Mouse (Mus musculus): ENCODE data around the gene Hpn. TPM values are rescaled to one million over a fixed set of nuclear protein-coding genes. Genes with fewer than 3 reads are reported as not detected.

The Hpn gene
- polyA plus RNA-seq, 1 experiment from 2014 or later: 17.4 TPM

- peaks cover 34% of the 10 kb centered on the region for H3K36me3 ChIP-seq (ENCODE audit: control insufficient read depth, insufficient read depth, low read length)
- peaks cover 9% of the 10 kb centered on the region for H3K4me1 ChIP-seq (replicated peaks; ENCODE audit: control insufficient read depth, insufficient read depth, low read length)
- H3K4me3 ChIP-seq (ENCODE audit: low read length): no peak overlapping the region
- no peak for ATAC-seq (ENCODE audit: low read depth)
- no peak overlapping the region for H3K27ac ChIP-seq (ENCODE audit: low read length)
- 61% methylated on average over 9 of the region's 9 CpGs for WGBS
- no peak overlapping the region for H3K9ac ChIP-seq (ENCODE audit: low read length)
- H3K4me2 ChIP-seq (ENCODE audit: low read depth, low read length): no peak overlapping the region
- no peaks in the 10 kb centered on the region for H3K9me3 ChIP-seq (ENCODE audit: control insufficient read depth, low read length)
- H3K27me3 ChIP-seq (ENCODE audit: control insufficient read depth, insufficient read depth, low read depth, low read length): peaks cover 24% of the 10 kb centered on the region
Measured at GRCm38 (mm10) chr7:31128157-31128705, 13.1 kb upstream of the Hpn start.

- peak within 1 kb of the TSS; percentile 58 for H3K4me3 ChIP-seq (ENCODE audit: low read length)
- peaks cover 9% of the 10 kb centered on the region for H3K4me1 ChIP-seq (replicated peaks; ENCODE audit: control insufficient read depth, insufficient read depth, low read length)
- peaks cover 24% of the 10 kb centered on the region for H3K27me3 ChIP-seq (ENCODE audit: control insufficient read depth, insufficient read depth, low read depth, low read length)
- H3K4me2 ChIP-seq (ENCODE audit: low read depth, low read length): peak within 1 kb of the TSS; percentile 98
- peaks cover 23% of the 10 kb centered on the region for H3K36me3 ChIP-seq (ENCODE audit: control insufficient read depth, insufficient read depth, low read length)
- peak; percentile 71 for ATAC-seq (ENCODE audit: low read depth)
- 2% methylated on average over 38 of the region's 60 CpGs for WGBS
- no peaks in the 10 kb centered on the region for H3K9me3 ChIP-seq (ENCODE audit: control insufficient read depth, low read length)
- H3K9ac ChIP-seq (ENCODE audit: low read length): peak within 1 kb of the TSS; percentile 62
- no peak within 1 kb of the TSS for H3K27ac ChIP-seq (ENCODE audit: low read length)
Measured at GRCm38 (mm10) chr7:31126851-31127724, 12.0 kb upstream of the Hpn start, which contains the start of gene Scn1b. TSS of gene Scn1b (minus strand) at chr7:31127003.

- Histone ChIP-seq H3K27ac (ENCODE audit: low read length) (no peak overlapping the region), H3K4me1 (replicated peaks; ENCODE audit: control insufficient read depth, insufficient read depth, low read length) (peaks cover 9% of the 10 kb centered on the region), H3K9ac (ENCODE audit: low read length) (peak overlapping the region; percentile 62), H3K36me3 (ENCODE audit: control insufficient read depth, insufficient read depth, low read length) (peaks cover 15% of the 10 kb centered on the region), H3K4me3 (ENCODE audit: low read length) (peak overlapping the region; percentile 58), H3K9me3 (ENCODE audit: control insufficient read depth, low read length) (no peaks in the 10 kb centered on the region), H3K27me3 (ENCODE audit: control insufficient read depth, insufficient read depth, low read depth, low read length) (peaks cover 24% of the 10 kb centered on the region), H3K4me2 (ENCODE audit: low read depth, low read length) (peak overlapping the region; percentile 98)
- WGBS: 2% methylated on average over 51 of the region's 53 CpGs
- peak; percentile 16; the same call in 1 of the 2 replicates for ATAC-seq (ENCODE audit: low read depth)
Measured at GRCm38 (mm10) chr7:31126211-31126751, 11.2 kb upstream of the Hpn start.

- H3K27me3 ChIP-seq (ENCODE audit: control insufficient read depth, insufficient read depth, low read depth, low read length): peaks cover 24% of the 10 kb centered on the region
- H3K9ac ChIP-seq (ENCODE audit: low read length): no peak overlapping the region
- no peak overlapping the region for H3K4me2 ChIP-seq (ENCODE audit: low read depth, low read length)
- ATAC-seq (ENCODE audit: low read depth): no peak
- H3K4me1 ChIP-seq (replicated peaks; ENCODE audit: control insufficient read depth, insufficient read depth, low read length): peaks cover 9% of the 10 kb centered on the region
- H3K27ac ChIP-seq (ENCODE audit: low read length): no peak overlapping the region
- WGBS: 77% methylated on average over 13 of the region's 13 CpGs
- peaks cover 8% of the 10 kb centered on the region for H3K36me3 ChIP-seq (ENCODE audit: control insufficient read depth, insufficient read depth, low read length)
- no peak overlapping the region for H3K4me3 ChIP-seq (ENCODE audit: low read length)
- H3K9me3 ChIP-seq (ENCODE audit: control insufficient read depth, low read length): no peaks in the 10 kb centered on the region
Measured at GRCm38 (mm10) chr7:31125116-31125515, 10.0 kb upstream of the Hpn start.

GRCm38 (mm10) chr7:31124381-31124780 lies 9.3 kb upstream of the Hpn start:
- Histone ChIP-seq H3K4me1 (replicated peaks; ENCODE audit: control insufficient read depth, insufficient read depth, low read length) (peaks cover 9% of the 10 kb centered on the region), H3K4me3 (ENCODE audit: low read length) (no peak overlapping the region), H3K36me3 (ENCODE audit: control insufficient read depth, insufficient read depth, low read length) (peaks cover 3% of the 10 kb centered on the region; the same call in 1 of the 2 replicates), H3K27ac (ENCODE audit: low read length) (no peak overlapping the region), H3K9ac (ENCODE audit: low read length) (no peak overlapping the region), H3K27me3 (ENCODE audit: control insufficient read depth, insufficient read depth, low read depth, low read length) (peaks cover 24% of the 10 kb centered on the region), H3K4me2 (ENCODE audit: low read depth, low read length) (no peak overlapping the region), H3K9me3 (ENCODE audit: control insufficient read depth, low read length) (no peaks in the 10 kb centered on the region)
- WGBS: 81% methylated on average over 5 of the region's 5 CpGs
- no peak for ATAC-seq (ENCODE audit: low read depth)

GRCm38 (mm10) chr7:31123697-31124096 lies 8.6 kb upstream of the Hpn start:
- 72% methylated on average over 3 of the region's 3 CpGs for WGBS
- H3K4me1 ChIP-seq (replicated peaks; ENCODE audit: control insufficient read depth, insufficient read depth, low read length): peaks cover 9% of the 10 kb centered on the region
- ATAC-seq (ENCODE audit: low read depth): no peak
- H3K36me3 ChIP-seq (ENCODE audit: control insufficient read depth, insufficient read depth, low read length): no peaks in the 10 kb centered on the region
- no peak overlapping the region for H3K27ac ChIP-seq (ENCODE audit: low read length)
- peaks cover 24% of the 10 kb centered on the region for H3K27me3 ChIP-seq (ENCODE audit: control insufficient read depth, insufficient read depth, low read depth, low read length)
- no peak overlapping the region for H3K4me2 ChIP-seq (ENCODE audit: low read depth, low read length)
- no peak overlapping the region for H3K4me3 ChIP-seq (ENCODE audit: low read length)
- H3K9ac ChIP-seq (ENCODE audit: low read length): no peak overlapping the region
- H3K9me3 ChIP-seq (ENCODE audit: control insufficient read depth, low read length): no peaks in the 10 kb centered on the region

GRCm38 (mm10) chr7:31122641-31123631 lies 7.8 kb upstream of the Hpn start:
- H3K27ac ChIP-seq (ENCODE audit: low read length): no peak overlapping the region
- no peak overlapping the region for H3K4me2 ChIP-seq (ENCODE audit: low read depth, low read length)
- H3K9me3 ChIP-seq (ENCODE audit: control insufficient read depth, low read length): no peaks in the 10 kb centered on the region
- H3K36me3 ChIP-seq (ENCODE audit: control insufficient read depth, insufficient read depth, low read length): no peaks in the 10 kb centered on the region
- peaks cover 24% of the 10 kb centered on the region for H3K27me3 ChIP-seq (ENCODE audit: control insufficient read depth, insufficient read depth, low read depth, low read length)
- H3K4me1 ChIP-seq (replicated peaks; ENCODE audit: control insufficient read depth, insufficient read depth, low read length): peaks cover 9% of the 10 kb centered on the region
- no peak for ATAC-seq (ENCODE audit: low read depth)
- WGBS: 82% methylated on average over 16 of the region's 16 CpGs
- H3K4me3 ChIP-seq (ENCODE audit: low read length): no peak overlapping the region
- H3K9ac ChIP-seq (ENCODE audit: low read length): no peak overlapping the region

- H3K36me3 ChIP-seq (ENCODE audit: control insufficient read depth, insufficient read depth, low read length): no peaks in the 10 kb centered on the region
- no peak overlapping the region for H3K4me3 ChIP-seq (ENCODE audit: low read length)
- WGBS: 78% methylated on average over 5 of the region's 5 CpGs
- H3K4me2 ChIP-seq (ENCODE audit: low read depth, low read length): no peak overlapping the region
- peaks cover 14% of the 10 kb centered on the region for H3K4me1 ChIP-seq (replicated peaks; ENCODE audit: control insufficient read depth, insufficient read depth, low read length)
- H3K9me3 ChIP-seq (ENCODE audit: control insufficient read depth, low read length): no peaks in the 10 kb centered on the region
- no peak for ATAC-seq (ENCODE audit: low read depth)
- no peak overlapping the region for H3K27ac ChIP-seq (ENCODE audit: low read length)
- H3K9ac ChIP-seq (ENCODE audit: low read length): no peak overlapping the region
- no peaks in the 10 kb centered on the region; the same call in 1 of the 2 replicates for H3K27me3 ChIP-seq (ENCODE audit: control insufficient read depth, insufficient read depth, low read depth, low read length)
Measured at GRCm38 (mm10) chr7:31119556-31119955, 4.5 kb upstream of the Hpn start.
